Comparison of ENCODE assay signal across 14 mouse cellular contexts in genomic region chr5:137476964-137477363, GRCm38 (mm10). TPM values are rescaled to one million over a fixed set of nuclear protein-coding genes. Genes with fewer than 3 reads are reported as not detected.
DNase-seq lines count a peak whose midpoint lies in the region; TF ChIP-seq lines count a peak whose summit lies in the region.
"Had no signal": no experiment of that assay in that cellular context is flagged by ENCODE, and none has a peak within 500 bp of the region (broad histone marks: within the 10 kb centered on the region; RNA-seq: fewer than 3 reads in every experiment).

TSS of gene Zan (minus strand) at chr5:137477064.

- TF ChIP-seq POLR2A in testis, adult 2 months (IDR thresholded peaks at IDR 0.05; ENCODE audit: control insufficient read depth, low read depth, low read length) = no peak

- TF ChIP-seq CTCF in testis, adult 2 months (IDR thresholded peaks at IDR 0.05; ENCODE audit: control insufficient read depth, insufficient read depth, insufficient replicate concordance, low read depth, low read length) = no peak

- no peak within 1 kb of the TSS for H3K27ac ChIP-seq in testis, adult 2 months (ENCODE audit: control insufficient read depth, insufficient read depth, low read depth, low read length)

- peaks cover 6% of the 10 kb centered on the region for H3K4me1 ChIP-seq in testis, adult 2 months (ENCODE audit: control insufficient read depth, insufficient read depth, low read length)

- H3K4me3 ChIP-seq in testis, adult 2 months (ENCODE audit: control insufficient read depth, low read depth, low read length) = peak within 1 kb of the TSS; percentile 58

- H3K27me3 ChIP-seq in testis, adult 2 months (ENCODE audit: control insufficient read depth, insufficient read depth, low read length) = no peaks in the 10 kb centered on the region

- DNase-seq in testis, postnatal 10 days (ENCODE audit: low spot score) = no peak
- DNase-seq: adrenal gland, adult 2 months; adrenal gland, adult 8-10 months; adrenal gland, postnatal 10 days; adrenal gland, postnatal 14 days; adrenal gland, postnatal 25 days; adrenal gland, postnatal 36 days; B cell, adult 2 months; cerebellum, adult 11 months; cerebellum, adult 11-12 months; cerebellum, adult 18-20 months; cerebellum, adult 2 months had no signal

- H3K36me3 ChIP-seq in testis, adult 2 months (ENCODE audit: control insufficient read depth, insufficient read depth, low read length) = no peaks in the 10 kb centered on the region
- H3K36me3 ChIP-seq: G1E had no signal

RNA-seq across cellular contexts. Expression of gene Zan, which starts in this region (rescaled TPM):
- 10.2 and 11.5 TPM in 2 replicates for polyA plus RNA-seq in testis, adult 2 months (2012; rRNA removed)
